Mouse (Mus musculus) CD8-positive naive resting alpha-beta T cell, adult 2 months (primary cell): ENCODE results near the gene Pamr1.
A peak's percentile ranks its signal among the peaks of the same experiment; 100 is the strongest.

Experiments
- DNase-seq, 2 experiments: peaks; one replicate each; pipeline ENCODE4 v3.0.0; 2022; ENCODE audit warnings: low read depth in 2 of 2, low spot score in 2 of 2

Gene Pamr1

GRCm38 (mm10) chr2:102658661-102659520, 109.1 kb downstream of the Pamr1 start:
- no peak for DNase-seq

- no peak for DNase-seq
These were observed 109.7 kb downstream of the Pamr1 start for GRCm38 (mm10) chr2:102659521-102659830.

GRCm38 (mm10) chr2:102661052-102661451, 111.2 kb downstream of the Pamr1 start:
- no peak for DNase-seq

GRCm38 (mm10) chr2:102662911-102663310, 113.1 kb downstream of the Pamr1 start:
- DNase-seq, result no peak

GRCm38 (mm10) chr2:102663339-102663738, 113.5 kb downstream of the Pamr1 start:
- DNase-seq, result no peak

GRCm38 (mm10) chr2:102663865-102664264, 114.1 kb downstream of the Pamr1 start:
- DNase-seq, result no peak

- DNase-seq, result no peak
These were observed 118.2 kb downstream of the Pamr1 start for GRCm38 (mm10) chr2:102667981-102668380.

- no peak for DNase-seq
These were observed 119.8 kb downstream of the Pamr1 start for GRCm38 (mm10) chr2:102669580-102669979.

- DNase-seq, result no peak
These were observed 124.8 kb downstream of the Pamr1 start for GRCm38 (mm10) chr2:102674582-102674981.

- peak; percentile 7 to 30 for DNase-seq
These were observed 125.5 kb downstream of the Pamr1 start for GRCm38 (mm10) chr2:102675275-102675674.

- DNase-seq, result no peak
These were observed 127.0 kb downstream of the Pamr1 start for GRCm38 (mm10) chr2:102676716-102677312.

- DNase-seq, result no peak
These were observed 127.6 kb downstream of the Pamr1 start for GRCm38 (mm10) chr2:102677400-102677799.

- no peak for DNase-seq
These were observed 131.5 kb downstream of the Pamr1 start for GRCm38 (mm10) chr2:102681351-102681750.

GRCm38 (mm10) chr2:102682168-102682567, 132.4 kb downstream of the Pamr1 start:
- peak; percentile 2 to 10 for DNase-seq

GRCm38 (mm10) chr2:102685371-102686107, 135.7 kb downstream of the Pamr1 start:
- DNase-seq, result no peak

GRCm38 (mm10) chr2:102686108-102686450, 136.3 kb downstream of the Pamr1 start:
- no peak for DNase-seq
